Mouse (Mus musculus) embryonic fibroblast, embryonic 13.5 days (primary cell): ENCODE results near the gene Grk4.

Source experiments
- CTCF ChIP-seq: IDR thresholded peaks from 2 replicates; pipeline ENCODE4 v1.5.1; 2011; ENCODE audit warnings: mild to moderate bottlenecking, control low read depth, low read length, moderate library complexity, borderline replicate concordance; ENCODE audit not compliant: insufficient read depth
- POLR2A ChIP-seq: IDR thresholded peaks from 2 replicates; pipeline ENCODE4 v1.6.1; 2011; ENCODE audit warnings: low read depth, mild to moderate bottlenecking, control low read depth, low read length, moderate library complexity

DNA sequence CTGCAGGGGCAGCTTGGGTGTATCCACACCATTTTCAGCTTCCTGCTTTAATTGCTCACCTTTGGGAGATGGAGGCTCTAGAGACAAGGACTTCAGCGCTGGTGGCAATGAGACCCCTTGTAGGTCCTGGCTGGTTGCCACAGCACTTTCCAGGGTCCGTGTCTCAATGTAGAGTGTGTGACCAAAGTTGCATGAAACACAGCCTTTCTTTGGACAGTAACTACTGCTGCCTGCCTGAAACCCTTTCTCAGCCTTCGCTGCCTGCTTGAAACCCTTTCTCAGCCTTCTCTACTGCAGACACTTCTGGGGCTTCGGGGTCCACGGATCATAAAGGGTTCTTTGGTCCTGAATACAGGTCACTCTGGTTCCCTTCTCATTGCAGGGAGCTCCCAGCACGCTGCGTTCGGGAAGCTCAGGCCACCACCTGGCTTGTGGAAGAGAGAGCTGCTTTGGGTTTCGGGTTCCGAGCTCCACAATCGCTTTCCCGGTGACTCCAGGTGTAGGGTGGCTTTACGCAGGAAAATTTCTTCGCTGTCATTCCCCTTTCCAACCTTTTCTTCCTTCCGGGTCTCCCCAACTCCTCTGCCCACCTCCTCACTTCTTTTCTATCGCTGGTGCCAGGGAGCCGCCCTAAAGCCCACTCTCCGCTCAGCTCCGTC is 100.8 kb downstream of the Grk4 start:
- TF ChIP-seq CTCF (no peak), POLR2A (no peak)
